20 mouse cellular contexts compared by ENCODE assay signal in the genomic region with DNA sequence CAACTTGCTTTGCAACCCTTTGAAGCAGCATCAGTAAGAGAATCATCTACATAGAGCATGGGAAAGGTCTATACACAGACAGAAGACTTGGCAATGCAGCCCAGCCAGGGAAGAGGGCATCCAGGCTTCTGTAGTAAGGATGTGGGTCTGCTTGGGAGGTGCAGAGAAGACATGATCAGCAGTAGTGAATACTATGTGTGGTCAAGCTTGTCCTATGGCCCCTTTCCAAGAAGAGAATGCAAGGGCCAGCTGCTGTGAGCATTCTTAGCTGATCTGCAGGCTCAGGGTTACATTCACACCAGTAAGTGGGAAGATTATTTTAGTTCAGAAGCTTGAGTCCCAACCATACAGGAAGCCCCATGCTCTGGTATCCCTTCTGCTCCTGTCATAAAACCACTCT.
DNase-seq lines count a peak whose midpoint lies in the region; ATAC-seq lines count a peak whose summit lies in the region.
"Had no signal": no experiment of that assay in that cellular context is flagged by ENCODE, and none has a peak within 500 bp of the region (broad histone marks: within the 10 kb centered on the region; RNA-seq: fewer than 3 reads in every experiment).

No protein-coding gene starts in this region.

- H3K27me3 ChIP-seq in embryonic facial prominence, embryonic 12.5 days: no peaks in the 10 kb centered on the region
- no peaks in the 10 kb centered on the region for H3K27me3 ChIP-seq in embryonic facial prominence, embryonic 10.5 days (replicated peaks; ENCODE audit: low read depth, poor library complexity, severe bottlenecking)
- H3K27me3 ChIP-seq in stomach, embryonic 14.5 days (ENCODE audit: control insufficient read depth, insufficient read depth, low read length): no peaks in the 10 kb centered on the region
- H3K27me3 ChIP-seq: CH12.LX; forebrain, embryonic 12.5 days; limb, embryonic 15.5 days; midbrain, embryonic 12.5 days had no signal

- H3K9ac ChIP-seq in embryonic facial prominence, embryonic 12.5 days: no peak overlapping the region
- no peak overlapping the region for H3K9ac ChIP-seq in stomach, embryonic 14.5 days (replicated peaks; ENCODE audit: low read depth, low read length)
- H3K9ac ChIP-seq: forebrain, embryonic 12.5 days; limb, embryonic 15.5 days; midbrain, embryonic 12.5 days had no signal

- H3K9me3 ChIP-seq in embryonic facial prominence, embryonic 12.5 days: no peaks in the 10 kb centered on the region
- H3K9me3 ChIP-seq in embryonic facial prominence, embryonic 10.5 days: no peaks in the 10 kb centered on the region
- no peaks in the 10 kb centered on the region for H3K9me3 ChIP-seq in stomach, embryonic 14.5 days (ENCODE audit: control insufficient read depth, low read depth, low read length)
- H3K9me3 ChIP-seq: forebrain, embryonic 12.5 days; limb, embryonic 15.5 days; midbrain, embryonic 12.5 days had no signal

- H3K4me3 ChIP-seq in embryonic facial prominence, embryonic 12.5 days: no peak overlapping the region
- no peak overlapping the region for H3K4me3 ChIP-seq in embryonic facial prominence, embryonic 10.5 days
- no peak overlapping the region for H3K4me3 ChIP-seq in stomach, embryonic 14.5 days (ENCODE audit: low read depth, low read length)
- H3K4me3 ChIP-seq: forebrain, embryonic 12.5 days; limb, embryonic 15.5 days; midbrain, embryonic 12.5 days had no signal

- H3K27ac ChIP-seq in embryonic facial prominence, embryonic 12.5 days: peak overlapping the region; percentile 17; the same call in 1 of the 2 replicates
- no peak overlapping the region for H3K27ac ChIP-seq in embryonic facial prominence, embryonic 10.5 days (replicated peaks)
- H3K27ac ChIP-seq in stomach, embryonic 14.5 days (ENCODE audit: low read length): peak overlapping the region; percentile 70; the same call in 1 of the 2 replicates
- H3K27ac ChIP-seq: forebrain, embryonic 12.5 days; limb, embryonic 15.5 days; midbrain, embryonic 12.5 days had no signal

- H3K36me3 ChIP-seq in embryonic facial prominence, embryonic 12.5 days: no peaks in the 10 kb centered on the region
- no peaks in the 10 kb centered on the region for H3K36me3 ChIP-seq in embryonic facial prominence, embryonic 10.5 days (replicated peaks)
- H3K36me3 ChIP-seq in stomach, embryonic 14.5 days (ENCODE audit: control insufficient read depth, insufficient read depth, low read length): no peaks in the 10 kb centered on the region
- H3K36me3 ChIP-seq: forebrain, embryonic 12.5 days; limb, embryonic 15.5 days; midbrain, embryonic 12.5 days had no signal

- no peaks in the 10 kb centered on the region for H3K4me1 ChIP-seq in embryonic facial prominence, embryonic 12.5 days
- H3K4me1 ChIP-seq in embryonic facial prominence, embryonic 10.5 days: no peaks in the 10 kb centered on the region
- H3K4me1 ChIP-seq in stomach, embryonic 14.5 days (ENCODE audit: control insufficient read depth, insufficient read depth, low read length): 0 out of 2 replicates have a peak, but pooled peaks cover 6% of the 10 kb centered on the region
- H3K4me1 ChIP-seq: forebrain, embryonic 12.5 days; midbrain, embryonic 12.5 days had no signal

- H3K4me2 ChIP-seq in embryonic facial prominence, embryonic 12.5 days (replicated peaks): no peak overlapping the region
- H3K4me2 ChIP-seq in stomach, embryonic 14.5 days (replicated peaks; ENCODE audit: low read depth, low read length): no peak overlapping the region
- H3K4me2 ChIP-seq: forebrain, embryonic 12.5 days; heart, embryonic 11.5 days; limb, embryonic 15.5 days; midbrain, embryonic 12.5 days had no signal

- no peak for DNase-seq in embryonic facial prominence, embryonic 10.5 days (ENCODE audit: low spot score)
- peak; percentile 6 for DNase-seq in kidney, postnatal 10 days
- DNase-seq in kidney, adult 8-10 months: no peak
- DNase-seq in adipocyte (ENCODE audit: low spot score): peak; percentile 54
- no peak for DNase-seq in retina, postnatal 1 day
- DNase-seq: adrenal gland, postnatal 14 days; cerebellum, adult 11-12 months; cerebellum, postnatal 25 days; heart, postnatal 36 days; layer of hippocampus, adult 9-11 months; thymus, adult 2 months had no signal

- no peak for ATAC-seq in embryonic facial prominence, embryonic 12.5 days (ENCODE audit: insufficient number of reproducible peaks, insufficient read depth, low FRiP score, low TSS enrichment)
- 0 out of 2 replicates have a peak, but pooled peaks have one; percentile 37 for ATAC-seq in stomach, embryonic 14.5 days (ENCODE audit: insufficient number of reproducible peaks, insufficient read depth, low FRiP score, low read depth)
- no peak for ATAC-seq in granulocyte monocyte progenitor cell, adult 5-6 weeks (replicated peaks; ENCODE audit: poor library complexity, severe bottlenecking)
- ATAC-seq: hindbrain, embryonic 16.5 days had no signal

Comparison
In these comparisons a context has a peak if more than half of its experiments do, and no peak if none do; other contexts are left out.
1. DNase-seq: peak in kidney, postnatal 10 days (single experiment) and adipocyte (single experiment); none in embryonic facial prominence, embryonic 10.5 days (single experiment), kidney, adult 8-10 months (0 of 2) and retina, postnatal 1 day (single experiment).